Mouse (Mus musculus) left cerebral cortex, postnatal 36 days (tissue): ENCODE data around the gene Katnal1. TPM values are rescaled to one million over a fixed set of nuclear protein-coding genes. Genes with fewer than 3 reads are reported as not detected.

Source experiments
- DNase-seq, 2 experiments: peaks; one replicate each; pipeline ENCODE4 v3.0.0; 2021 to 2022; ENCODE audit warnings: low spot score in 2 of 2, mixed read lengths in 1 of 2
- intact Hi-C: fragments of 180-260 bp; cut with DNase I; formaldehyde crosslinking; loops from one replicate; pipeline ENCODE4 v1.15.1; 2025
- total RNA-seq, 2 experiments: library from RNA; stranded (reverse); gene quantifications; 2 replicates each; pipeline ENCODE4 v1.2.3; 2021

The Katnal1 gene
- total RNA-seq, 2 experiments from 2014 or later: 69.5 to 72.8 TPM

DNA sequence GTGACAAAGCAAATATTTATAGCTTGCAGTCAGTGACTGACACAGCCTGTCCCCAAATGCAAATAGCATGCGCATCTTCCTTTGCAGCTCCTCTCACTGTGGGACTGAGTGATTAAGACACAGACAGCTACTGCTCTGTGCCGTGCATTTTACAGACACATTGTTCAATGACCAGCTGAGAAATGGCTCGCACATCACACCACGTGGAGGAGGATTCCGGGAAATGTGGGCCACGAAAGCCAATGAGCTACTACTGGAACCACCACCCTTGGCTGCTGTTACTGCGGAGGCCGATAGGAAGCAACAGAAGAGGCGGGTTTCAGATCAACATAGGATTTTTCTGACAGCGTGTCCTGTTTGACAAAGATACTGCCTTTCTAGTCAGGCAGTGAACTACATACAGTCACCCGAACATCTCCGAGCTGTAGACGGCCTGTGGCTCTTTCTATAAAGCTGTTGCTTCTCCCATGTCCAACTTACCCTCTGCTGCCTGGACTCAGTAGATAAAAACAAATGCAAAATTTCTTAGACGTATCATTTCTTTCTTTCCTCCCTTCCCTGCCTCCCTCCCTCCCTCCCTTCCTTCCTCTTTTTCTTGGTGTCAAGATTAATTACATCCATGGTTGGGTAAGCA is 31.9 kb downstream of the Katnal1 start:
- peak; percentile 57 to 65 for DNase-seq
- intact Hi-C loops: loop anchor here (10.0 kb wide), 1 partner anchor 288 kb away; the partner anchor contains the start of genes Hmgb1 and Uspl1

DNA sequence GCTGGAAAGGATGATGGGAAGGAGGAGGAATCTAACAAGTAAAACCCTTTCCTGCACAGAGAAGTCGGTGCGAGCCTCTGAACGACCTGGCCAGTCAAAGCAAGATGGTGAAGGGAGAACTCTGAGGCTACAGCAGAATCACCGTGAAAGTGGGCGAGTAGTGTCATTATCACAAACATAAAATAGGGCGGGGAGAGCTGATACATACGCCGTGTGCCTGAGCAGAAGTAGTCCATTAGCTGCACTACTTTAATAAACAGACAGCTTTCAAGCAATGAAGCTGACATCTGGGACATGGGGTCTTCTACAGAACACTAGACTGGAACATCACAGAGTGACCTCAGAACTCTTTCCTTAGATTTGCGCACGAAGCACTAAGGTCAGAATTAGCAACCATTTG is 32.6 kb downstream of the Katnal1 start:
- intact Hi-C loops: loop anchor here (10.0 kb wide), 1 partner anchor 288 kb away; the partner anchor contains the start of genes Hmgb1 and Uspl1
- no peak for DNase-seq

DNA sequence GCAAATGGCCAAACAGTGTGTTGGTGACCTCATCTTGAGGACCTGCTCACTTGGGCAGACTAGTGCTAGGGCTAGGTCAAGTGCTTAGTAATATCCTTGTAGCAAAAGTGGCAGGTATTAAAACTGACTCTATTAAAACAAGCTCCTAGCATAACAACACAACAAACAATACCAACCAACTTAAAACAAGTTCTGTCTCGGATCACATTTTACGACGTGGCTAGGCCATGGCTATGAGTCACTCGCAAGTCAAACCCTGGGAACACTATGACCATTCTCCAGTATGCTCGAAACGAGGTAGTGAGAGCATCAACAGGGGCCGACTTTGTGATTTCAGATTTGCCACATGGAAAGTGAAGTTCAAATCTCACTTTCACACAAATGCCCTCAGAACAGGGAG is 33.3 kb downstream of the Katnal1 start:
- intact Hi-C loops: loop anchor here (10.0 kb wide), 1 partner anchor 289 kb away; the partner anchor contains the start of genes Hmgb1 and Uspl1
- no peak for DNase-seq

DNA sequence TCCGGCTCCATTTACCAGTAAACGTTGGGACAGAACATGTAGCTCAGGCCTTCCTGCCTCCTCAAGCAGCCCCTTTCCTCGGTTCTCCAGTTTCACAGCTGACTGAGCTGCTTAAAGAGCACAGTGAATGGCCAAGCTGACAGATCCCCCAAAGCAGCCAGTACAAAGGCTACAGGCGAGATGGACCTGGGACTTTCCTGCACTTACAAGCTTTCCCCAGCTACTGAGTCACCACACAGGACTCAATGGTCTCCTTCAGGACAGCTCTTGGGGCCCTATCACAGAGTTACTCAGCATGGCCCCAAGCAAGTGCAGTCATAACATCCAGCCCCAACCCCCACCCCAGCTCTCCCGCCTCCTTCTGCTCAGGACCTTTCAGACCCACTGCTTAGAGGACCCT is 34.1 kb downstream of the Katnal1 start:
- intact Hi-C loops: loop anchor here (10.0 kb wide), 1 partner anchor 290 kb away; the partner anchor contains the start of genes Hmgb1 and Uspl1
- no peak for DNase-seq

DNA sequence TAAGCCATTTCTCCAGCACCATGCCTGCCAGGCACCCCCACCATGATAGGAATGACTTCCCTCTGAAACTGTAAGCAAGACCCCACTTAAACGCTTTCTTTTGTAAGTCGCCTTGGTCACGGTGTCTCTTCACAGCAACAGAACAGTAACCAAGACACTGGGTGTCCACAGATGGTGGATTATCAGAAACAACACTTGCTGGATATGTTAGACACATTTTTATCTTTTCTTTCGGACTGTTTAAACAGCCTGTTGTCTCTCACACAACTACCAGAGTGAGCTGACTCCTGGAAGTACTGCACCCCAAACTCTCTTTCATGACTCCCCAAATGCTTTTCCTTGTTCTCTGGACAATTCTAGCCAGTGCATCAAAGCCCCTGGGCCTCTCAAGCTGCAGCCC is 38.9 kb downstream of the Katnal1 start:
- no peak for DNase-seq
- intact Hi-C loops: loop anchor here (10.0 kb wide), 1 partner anchor 295 kb away; the partner anchor contains the start of genes Hmgb1 and Uspl1

DNA sequence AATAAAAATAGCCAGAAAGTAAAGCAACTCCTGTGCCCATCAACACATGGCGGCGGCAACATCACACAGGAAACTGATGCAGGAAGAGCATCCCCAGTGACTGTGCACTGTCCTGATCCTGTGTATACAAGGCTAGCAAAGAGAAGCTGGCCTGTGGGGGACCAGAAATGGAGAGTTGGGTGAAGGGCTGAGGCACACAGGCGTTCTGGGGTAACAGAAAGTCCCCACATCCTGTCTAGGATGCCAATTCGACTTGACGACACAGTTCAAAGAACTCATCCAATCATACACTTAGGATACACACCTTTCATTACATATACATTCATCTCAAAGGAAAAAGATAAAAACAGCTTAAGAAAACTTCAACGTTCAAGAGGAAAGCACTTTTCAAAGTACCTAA is 41.1 kb downstream of the Katnal1 start:
- DNase-seq: no peak

DNA sequence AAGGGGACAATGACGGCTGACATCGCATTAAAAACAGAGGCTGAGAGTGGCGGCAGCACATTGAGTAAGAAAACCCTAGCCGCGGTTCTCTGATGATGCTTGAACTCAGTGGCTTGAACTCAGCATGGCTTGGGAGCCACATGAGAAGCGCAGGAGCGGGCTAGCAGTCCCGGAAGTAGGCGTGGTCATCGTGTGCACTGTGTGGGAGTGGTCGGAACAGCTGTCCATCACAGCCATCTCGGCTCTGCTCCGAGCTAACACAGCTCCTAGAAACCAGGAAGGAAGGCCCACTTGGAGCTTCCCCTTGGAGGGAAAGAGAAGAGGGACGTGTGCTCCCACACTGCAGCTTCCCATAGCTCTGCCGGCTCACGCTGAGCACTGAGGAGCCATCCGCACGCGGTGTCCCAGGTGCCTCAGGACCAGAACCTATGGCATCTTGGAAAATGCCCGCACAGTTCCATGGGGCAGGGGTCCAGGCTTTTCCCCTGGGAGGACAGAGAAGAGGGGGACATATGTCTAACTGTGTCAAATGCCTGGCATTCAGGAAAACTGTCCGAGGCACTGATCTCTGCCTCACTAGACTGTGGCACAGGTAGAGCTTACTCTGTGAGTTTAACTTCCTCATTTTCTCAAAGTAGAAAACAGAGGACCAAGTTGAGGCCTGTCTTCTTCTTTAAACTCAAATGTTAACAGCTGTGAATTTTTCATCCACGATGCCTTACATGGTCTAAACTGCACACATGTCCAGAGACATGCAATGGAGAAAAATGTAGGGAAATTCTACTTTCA is 43.1 kb downstream of the Katnal1 start:
- intact Hi-C loops: loop anchor here (5.0 kb wide), 1 partner anchor 141 kb away; no protein-coding TSS in a partner anchor
- no peak for DNase-seq

More for the DNA sequence above, 41.1 kb downstream of the Katnal1 start:
- intact Hi-C loops: loop anchor here (5.0 kb wide), 1 partner anchor 139 kb away; no protein-coding TSS in a partner anchor

DNA sequence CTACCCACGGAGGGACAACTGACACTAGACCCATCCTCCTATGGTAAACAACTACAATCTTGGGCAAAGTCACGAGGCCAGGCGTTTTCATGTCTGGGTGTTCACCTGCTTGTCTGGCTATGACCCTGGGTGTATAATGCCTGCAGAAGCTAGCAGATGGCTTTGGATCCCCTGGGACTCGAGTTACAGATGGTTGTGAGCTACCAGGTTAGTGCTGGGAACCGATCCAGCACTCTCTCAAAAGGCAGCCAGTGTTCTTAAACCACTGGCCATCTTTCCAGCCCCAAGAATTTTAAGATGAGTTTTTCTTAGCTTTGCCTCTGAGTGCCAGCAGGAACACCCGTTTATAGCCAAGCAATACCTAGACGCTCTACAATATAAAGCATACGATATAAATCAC is 45.4 kb downstream of the Katnal1 start:
- DNase-seq: no peak
- intact Hi-C loops: no loop called here

DNA sequence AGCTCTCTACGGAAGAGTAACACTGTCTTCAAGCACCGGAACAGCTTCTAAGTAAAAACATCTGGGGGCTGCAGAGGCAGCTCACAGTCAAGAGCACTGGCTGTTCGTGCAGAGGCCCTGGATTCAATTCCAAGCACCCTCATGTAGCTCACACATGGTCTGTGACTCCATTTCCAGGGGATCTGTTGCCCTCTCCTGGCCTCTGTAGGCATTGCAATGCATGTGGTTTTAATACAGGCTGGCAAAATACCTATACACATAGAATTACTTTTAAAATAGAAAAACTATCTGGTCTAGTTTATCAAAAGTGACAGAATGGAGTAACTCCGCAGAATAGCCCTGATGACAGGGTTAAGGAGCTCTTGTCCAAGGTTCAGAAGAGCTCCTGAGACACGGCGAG is 49.9 kb downstream of the Katnal1 start:
- no peak for DNase-seq
- intact Hi-C loops: no loop called here

DNA sequence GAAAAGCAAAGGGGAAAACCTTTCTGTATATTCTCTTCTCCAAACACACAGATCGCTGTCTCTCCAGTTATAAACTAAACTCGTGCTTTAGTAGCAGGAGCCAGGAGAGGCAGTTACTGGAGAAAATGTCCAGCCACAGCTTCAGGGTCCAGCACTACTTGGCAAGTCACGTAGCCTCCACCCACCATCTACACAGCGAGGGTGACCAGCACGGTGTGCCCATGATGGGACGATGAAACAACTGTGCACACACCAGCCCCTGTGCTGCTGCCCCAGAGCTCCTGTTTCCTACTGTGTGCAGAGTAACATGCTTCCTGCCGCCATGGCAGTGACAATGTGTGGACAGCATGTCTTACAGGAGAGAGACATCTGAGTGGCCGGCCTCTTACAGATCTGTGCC is 56.0 kb downstream of the Katnal1 start:
- intact Hi-C loops: no loop called here
- DNase-seq: no peak

DNA sequence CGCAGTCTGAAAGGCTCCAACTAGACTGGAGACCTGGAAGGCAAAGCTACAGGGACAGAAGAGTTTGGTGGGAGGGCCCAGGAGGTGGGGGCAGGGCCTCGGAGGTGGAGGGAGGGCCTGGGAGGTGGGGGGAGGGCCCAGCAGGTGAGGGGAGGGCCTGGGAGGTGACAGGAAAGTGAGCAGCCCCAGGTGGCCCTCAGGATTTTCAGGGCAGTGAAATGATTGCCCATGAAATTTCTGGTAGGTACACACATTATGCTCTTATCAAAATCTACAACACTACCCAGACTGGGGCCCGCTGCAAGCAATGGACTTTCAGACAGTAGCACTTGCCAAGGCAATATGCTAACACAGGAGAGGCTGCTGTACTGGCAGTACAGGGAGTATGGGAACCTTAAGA is 59.5 kb downstream of the Katnal1 start:
- intact Hi-C loops: no loop called here
- DNase-seq: no peak

DNA sequence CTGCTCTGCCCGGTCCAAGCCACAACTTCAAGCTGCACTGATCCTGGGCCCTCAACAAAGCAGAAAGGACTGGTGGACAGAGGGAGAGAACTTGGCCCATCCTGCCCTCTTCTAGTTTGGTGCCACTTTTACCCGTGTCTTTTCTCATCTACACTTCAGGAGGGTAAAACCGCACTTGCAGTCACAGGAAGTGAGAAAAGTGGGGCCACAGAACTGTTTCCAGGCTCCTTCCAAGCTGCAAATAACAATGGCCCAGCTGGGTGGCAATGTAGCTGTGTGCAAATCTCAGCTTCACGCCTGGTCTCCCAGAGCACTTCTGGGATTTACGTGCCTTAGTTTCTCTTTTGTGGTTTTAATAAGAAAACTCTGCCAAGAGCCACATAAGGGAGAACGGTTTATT is 61.4 kb downstream of the Katnal1 start:
- DNase-seq: no peak

DNA sequence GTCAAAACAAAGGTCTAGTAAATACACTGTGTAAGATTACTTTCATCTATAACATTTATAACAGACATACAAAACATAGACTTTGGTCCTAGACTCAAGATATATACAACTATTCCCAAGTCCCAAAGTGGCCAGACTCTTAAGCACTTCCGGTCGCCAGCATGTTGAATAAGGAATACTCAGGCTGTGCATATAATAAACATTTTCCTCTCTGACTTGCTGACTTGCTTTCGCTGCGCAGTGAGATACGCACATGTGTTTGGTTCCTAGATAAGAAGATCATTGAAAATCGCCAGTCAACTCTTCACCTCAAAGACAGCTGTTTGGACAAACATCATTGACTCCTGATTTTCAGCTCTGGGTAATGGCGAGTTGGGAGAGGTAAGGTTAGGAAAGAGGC is 61.9 kb downstream of the Katnal1 start:
- no peak for DNase-seq
- intact Hi-C loops: no loop called here

More for the DNA sequence above, 61.4 kb downstream of the Katnal1 start:
- intact Hi-C loops: no loop called here

DNA sequence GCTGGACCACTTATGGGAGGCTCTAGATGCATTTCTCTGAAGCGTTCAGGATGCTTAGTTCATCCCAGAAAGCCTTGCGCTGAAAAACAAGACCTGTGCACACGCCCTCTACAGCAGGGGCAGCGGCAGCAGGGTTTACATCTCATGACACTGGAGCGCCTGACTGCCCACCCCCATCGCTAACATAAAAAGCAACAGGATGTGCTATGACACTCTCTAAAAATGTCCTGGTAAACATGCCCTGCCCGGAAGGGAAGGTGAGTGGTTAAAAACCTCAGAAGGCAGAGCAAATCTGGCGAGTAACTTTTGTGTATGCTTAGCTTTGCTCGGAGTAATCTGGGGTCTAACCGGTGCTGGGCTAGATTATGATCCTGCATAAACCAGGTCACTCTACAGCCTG is 62.5 kb downstream of the Katnal1 start:
- intact Hi-C loops: no loop called here
- DNase-seq: no peak

DNA sequence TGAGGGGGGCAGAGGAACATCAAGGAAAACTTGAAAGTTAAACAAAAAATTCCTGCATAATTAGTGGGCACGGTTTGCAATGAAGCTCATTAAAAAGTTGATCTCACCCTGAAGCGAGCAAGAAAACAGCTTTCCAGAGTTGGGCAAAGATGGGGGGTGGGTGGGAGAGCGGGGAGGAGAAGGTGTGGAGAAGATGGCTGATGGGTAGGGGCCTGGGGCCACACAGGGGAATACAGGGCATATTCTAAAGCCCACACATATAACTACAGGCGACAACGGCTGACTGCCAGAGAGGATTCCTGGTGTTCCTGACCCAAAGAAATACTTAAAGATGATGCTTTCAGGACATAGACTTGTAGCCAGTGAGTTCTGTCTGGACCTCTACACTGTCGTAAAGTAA is 65.7 kb downstream of the Katnal1 start:
- DNase-seq: no peak
- intact Hi-C loops: no loop called here

DNA sequence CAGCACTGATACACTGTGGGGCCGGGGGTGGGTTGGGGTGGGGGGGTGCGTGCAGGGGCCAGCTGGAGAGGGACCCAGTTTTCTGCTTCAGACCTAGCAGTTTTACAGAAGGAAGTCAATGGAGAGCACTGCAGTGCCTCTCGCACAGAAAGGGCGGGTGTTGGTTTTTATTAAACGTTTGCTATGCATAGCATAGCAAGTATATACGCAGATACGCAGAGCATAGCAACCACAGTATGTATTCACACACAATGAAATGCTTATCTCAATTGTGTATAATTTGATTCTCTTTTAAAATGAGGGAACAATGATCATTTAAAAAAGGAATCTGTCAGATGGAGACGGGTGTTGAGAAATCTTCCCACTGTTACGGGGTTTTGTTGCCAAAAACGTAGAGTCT is 66.3 kb downstream of the Katnal1 start:
- intact Hi-C loops: no loop called here
- no peak for DNase-seq

DNA sequence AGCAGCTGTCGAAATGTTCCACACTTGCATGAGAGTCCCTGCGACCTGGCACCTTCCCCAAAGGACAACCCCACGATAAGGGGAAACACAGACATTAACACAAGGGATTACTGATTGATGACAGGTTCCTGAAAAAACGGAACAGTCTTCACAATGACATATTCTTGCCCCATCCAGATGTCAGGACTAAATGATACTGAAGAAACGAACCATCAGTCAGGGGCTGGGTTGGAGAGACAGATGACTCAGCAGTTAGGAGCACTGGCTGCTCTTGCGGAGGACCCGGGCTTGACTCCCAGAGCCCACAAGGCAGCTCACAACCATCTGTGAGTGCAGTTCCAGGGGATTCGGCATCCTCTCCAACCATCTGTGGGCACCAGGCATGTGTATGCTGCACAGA is 67.0 kb downstream of the Katnal1 start:
- DNase-seq: no peak
- intact Hi-C loops: no loop called here

DNA sequence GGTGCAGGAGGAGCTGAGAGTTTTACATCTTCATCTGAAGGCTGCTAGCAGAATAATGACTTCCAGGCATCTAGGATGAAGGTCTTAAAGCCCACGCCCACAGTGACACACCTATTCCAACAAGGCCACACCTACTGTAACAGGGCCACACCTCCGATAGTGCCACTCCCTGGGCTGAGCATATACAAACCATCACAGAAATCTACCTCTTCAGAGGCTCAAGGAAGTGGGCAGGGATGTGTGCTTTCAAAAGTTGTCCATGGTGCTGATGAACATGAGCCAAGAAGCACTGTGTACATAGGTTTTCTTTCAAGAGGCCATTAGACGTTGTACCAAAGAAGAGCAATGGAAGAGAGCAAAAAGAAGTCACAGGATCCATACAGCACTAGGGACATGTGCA is 71.6 kb downstream of the Katnal1 start:
- intact Hi-C loops: no loop called here
- no peak for DNase-seq

DNA sequence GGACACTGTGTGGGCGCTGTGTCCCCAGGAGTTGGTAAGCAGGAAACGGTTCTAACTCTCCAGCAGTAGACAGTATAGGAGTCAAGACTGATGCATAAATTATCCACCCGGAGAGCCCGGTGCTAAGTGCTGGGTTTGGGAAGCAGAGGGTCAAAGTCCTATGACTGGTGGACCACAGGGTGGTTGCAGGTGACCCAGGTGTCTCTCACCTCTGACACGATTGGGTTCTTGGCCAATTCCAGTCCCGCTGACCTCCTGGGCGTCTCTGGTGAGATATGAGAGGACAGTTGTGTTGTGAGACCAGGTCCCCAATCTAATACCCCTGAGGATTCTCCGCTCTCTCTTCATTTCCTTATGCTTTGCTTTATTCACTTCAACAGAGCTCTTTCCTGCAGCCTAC is 74.1 kb downstream of the Katnal1 start:
- DNase-seq: no peak
- intact Hi-C loops: no loop called here

DNA sequence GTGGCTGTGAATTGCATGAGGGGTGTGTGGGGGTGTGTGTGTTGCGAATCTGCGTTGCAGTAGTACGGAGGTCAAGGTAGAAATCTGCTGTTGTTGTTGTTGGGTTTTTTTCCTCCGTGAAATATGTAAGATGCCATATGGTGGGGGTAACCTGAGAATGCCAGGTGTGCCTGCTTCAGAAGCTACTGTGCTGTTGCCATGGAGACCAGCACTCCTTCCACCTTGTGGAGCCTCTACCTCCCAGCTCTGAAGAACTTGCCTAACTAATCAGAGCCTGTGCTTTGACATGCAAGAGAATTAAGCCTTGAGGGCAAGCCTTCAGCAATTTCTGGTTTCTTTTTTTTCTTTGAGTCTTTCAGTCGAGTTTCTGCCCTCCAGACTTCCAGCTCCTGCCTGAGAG is 75.0 kb downstream of the Katnal1 start:
- DNase-seq: no peak
- intact Hi-C loops: no loop called here

DNA sequence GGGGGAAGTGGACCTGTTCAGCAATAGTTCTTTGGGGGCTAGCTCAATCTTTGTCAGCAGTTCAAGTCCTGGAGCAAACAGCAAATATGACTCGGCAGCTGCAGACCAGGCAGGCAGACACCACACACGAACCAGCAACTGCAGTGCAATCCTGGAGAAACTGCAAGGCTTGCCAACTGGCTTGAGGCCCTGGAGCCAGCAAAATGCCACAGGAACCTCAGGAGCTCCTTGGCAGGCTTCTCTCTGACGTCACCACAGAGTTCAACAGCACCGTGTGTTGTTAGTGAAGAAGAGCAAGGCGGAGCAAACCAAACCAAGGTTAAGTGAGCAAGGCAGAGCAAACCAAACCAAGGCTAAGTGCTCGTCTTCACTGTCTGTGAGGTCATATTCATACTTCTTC is 79.6 kb downstream of the Katnal1 start:
- DNase-seq: no peak
- intact Hi-C loops: no loop called here
